Mouse (Mus musculus) CH12.LX (cell line): ENCODE results near the gene Dpysl5. TPM values are rescaled to one million over a fixed set of nuclear protein-coding genes. Genes with fewer than 3 reads are reported as not detected.

Source experiments
- DNase-seq: peaks from one replicate; pipeline ENCODE4 v3.0.0-alpha.2; 2013; ENCODE audit errors: extremely low read depth
- H3K27ac ChIP-seq: 2 replicates; pipeline ENCODE4 v1.5.1; 2012; ENCODE audit warnings: low read depth, mild to moderate bottlenecking, control low read depth, moderate library complexity; ENCODE audit not compliant: insufficient read depth
- H3K27me3 ChIP-seq: replicated peaks from 2 replicates; pipeline ENCODE3; 2012; ENCODE audit warnings: inconsistent platforms
- H3K36me3 ChIP-seq, 2 experiments: replicated peaks in 1 of 2; 2 replicates each; pipeline versions ENCODE3 to v1.6.1; 2012; ENCODE audit warnings: inconsistent platforms in 1 of 2, low read length in 1 of 2, mild to moderate bottlenecking in 1 of 2, mixed read lengths in 1 of 2, moderate library complexity in 1 of 2; ENCODE audit not compliant: control insufficient read depth in 1 of 2, insufficient read depth in 1 of 2
- H3K4me1 ChIP-seq, 2 experiments: 2 replicates each; pipeline ENCODE4 v1.6.1; 2012; ENCODE audit warnings: inconsistent platforms in 1 of 2, moderate library complexity in 1 of 2; ENCODE audit not compliant: insufficient read depth in 2 of 2, control insufficient read depth in 1 of 2
- H3K4me2 ChIP-seq: 2 replicates; pipeline ENCODE4 v1.6.1; 2012; ENCODE audit warnings: low read depth, mild to moderate bottlenecking, control low read depth; ENCODE audit not compliant: poor library complexity, insufficient read depth, severe bottlenecking
- H3K4me3 ChIP-seq, 3 experiments: fragments of 150-350 bp in 1 of 3; sonication (generic) in 1 of 3; replicated peaks in 1 of 3; 2 replicates each; pipeline versions ENCODE3 to v1.5.1; 2011 to 2012; ENCODE audit warnings: low read depth in 2 of 3, low read length in 2 of 3, mild to moderate bottlenecking in 2 of 3, moderate library complexity in 2 of 3, control low read depth in 1 of 3, improper control_type of control experiment in 1 of 3, inconsistent platforms in 1 of 3, mixed read lengths in 1 of 3; ENCODE audit not compliant: poor library complexity in 1 of 3
- H3K79me2 ChIP-seq: replicated peaks from 2 replicates; pipeline ENCODE4 v1.6.1; 2012; ENCODE audit warnings: mild to moderate bottlenecking, moderate library complexity; ENCODE audit not compliant: control insufficient read depth, poor library complexity, insufficient read depth, severe bottlenecking; ENCODE audit errors: extremely low read depth
- H3K9ac ChIP-seq: 2 replicates; pipeline ENCODE4 v1.6.1; 2012; ENCODE audit warnings: low read depth, mild to moderate bottlenecking, control low read depth, moderate library complexity; ENCODE audit not compliant: insufficient read depth
- H3K9me3 ChIP-seq: replicated peaks from 2 replicates; pipeline ENCODE3; 2012; ENCODE audit warnings: low read length, inconsistent platforms, mixed read lengths
- CTCF ChIP-seq, 2 experiments: IDR thresholded peaks in 1 of 2; conservative IDR thresholded peaks in 1 of 2; 2 replicates each; pipeline ENCODE4 v1.5.1; 2011 to 2012; ENCODE audit warnings: low read depth in 2 of 2, low read length in 2 of 2, improper control_type of control experiment in 1 of 2, inconsistent platforms in 1 of 2, mild to moderate bottlenecking in 1 of 2, moderate library complexity in 1 of 2
- E2F4 ChIP-seq: IDR thresholded peaks from 2 replicates; pipeline ENCODE4 v1.6.1; 2011; ENCODE audit warnings: low read depth, low read length, improper control_type of control experiment; ENCODE audit not compliant: insufficient replicate concordance
- ELF1 ChIP-seq: IDR thresholded peaks from 2 replicates; pipeline ENCODE4 v1.6.1; 2014; ENCODE audit warnings: low read depth, mild to moderate bottlenecking, inconsistent platforms, low read length, improper control_type of control experiment
- EP300 ChIP-seq: IDR thresholded peaks from 2 replicates; pipeline ENCODE4 v1.6.1; 2011; ENCODE audit warnings: low read length, improper control_type of control experiment
- ETS1 ChIP-seq: conservative IDR thresholded peaks from 2 replicates; pipeline ENCODE4 v1.6.1; 2012; ENCODE audit warnings: low read depth, mild to moderate bottlenecking, inconsistent platforms, low read length, improper control_type of control experiment, moderate library complexity
- IRF4 ChIP-seq: IDR thresholded peaks from 2 replicates; pipeline ENCODE4 v1.6.1; 2014; ENCODE audit warnings: low read depth, mild to moderate bottlenecking, inconsistent platforms, low read length, improper control_type of control experiment
- JUND ChIP-seq: conservative IDR thresholded peaks from 2 replicates; pipeline ENCODE4 v1.6.1; 2011; ENCODE audit warnings: low read depth, low read length, improper control_type of control experiment
- KAT2A ChIP-seq: IDR thresholded peaks from 2 replicates; pipeline ENCODE4 v1.6.1; 2012; ENCODE audit warnings: low read length, improper control_type of control experiment, inconsistent platforms; ENCODE audit not compliant: insufficient replicate concordance
- MAFK ChIP-seq: IDR thresholded peaks from 2 replicates; pipeline ENCODE4 v1.6.1; 2011; ENCODE audit warnings: low read length, improper control_type of control experiment; ENCODE audit not compliant: insufficient replicate concordance
- MEF2A ChIP-seq: IDR thresholded peaks from 2 replicates; pipeline ENCODE4 v1.6.1; 2014; ENCODE audit warnings: low read depth, mild to moderate bottlenecking, inconsistent platforms, low read length, improper control_type of control experiment, borderline replicate concordance
- NELFE ChIP-seq: IDR thresholded peaks from 2 replicates; pipeline ENCODE4 v1.6.1; 2011; ENCODE audit warnings: low read depth, low read length, improper control_type of control experiment
- PAX5 ChIP-seq: IDR thresholded peaks from 2 replicates; pipeline ENCODE4 v1.6.1; 2012; ENCODE audit warnings: low read length, inconsistent platforms, mixed read lengths
- POLR2A ChIP-seq: IDR thresholded peaks from 2 replicates; pipeline ENCODE4 v1.6.1; 2011; ENCODE audit warnings: low read depth, mild to moderate bottlenecking, improper control_type of control experiment, low read length
- POLR2AphosphoS2 ChIP-seq: IDR thresholded peaks from 2 replicates; pipeline ENCODE4 v1.6.1; 2011; ENCODE audit warnings: low read depth, low read length, improper control_type of control experiment
- RCOR1 ChIP-seq: conservative IDR thresholded peaks from 2 replicates; pipeline ENCODE4 v1.6.1; 2012; ENCODE audit warnings: low read depth, mild to moderate bottlenecking, inconsistent platforms, low read length, improper control_type of control experiment
- SMC3 ChIP-seq: IDR thresholded peaks from 2 replicates; pipeline ENCODE4 v1.6.1; 2011; ENCODE audit warnings: low read depth, low read length, improper control_type of control experiment
- TBP ChIP-seq: conservative IDR thresholded peaks from 2 replicates; pipeline ENCODE4 v1.6.1; 2011; ENCODE audit warnings: low read depth, low read length, improper control_type of control experiment
- UBTF ChIP-seq: IDR thresholded peaks from 2 replicates; pipeline ENCODE4 v1.6.1; 2012; ENCODE audit warnings: low read depth, mild to moderate bottlenecking, inconsistent platforms, low read length, improper control_type of control experiment, moderate library complexity
- USF1 ChIP-seq: IDR thresholded peaks from 2 replicates; pipeline ENCODE4 v1.6.1; 2014; ENCODE audit warnings: low read depth, mild to moderate bottlenecking, inconsistent platforms, low read length, improper control_type of control experiment
- USF2 ChIP-seq: conservative IDR thresholded peaks from 2 replicates; pipeline ENCODE4 v1.6.1; 2011; ENCODE audit warnings: low read depth, low read length, improper control_type of control experiment
- ZC3H11A ChIP-seq: IDR thresholded peaks from 2 replicates; pipeline ENCODE4 v1.6.1; 2012; ENCODE audit warnings: low read depth, mild to moderate bottlenecking, inconsistent platforms, low read length, improper control_type of control experiment
- ZKSCAN1 ChIP-seq: IDR thresholded peaks from 2 replicates; pipeline ENCODE4 v1.6.1; 2012; ENCODE audit warnings: low read depth, inconsistent platforms, low read length, improper control_type of control experiment, borderline replicate concordance
- dilution Hi-C: fragments of 300-500 bp; cut with MboI; formaldehyde crosslinking; loops from 2 replicates; pipeline ENCODE4 v1.14.3; 2020; ENCODE audit warnings: low sequenced_read_pairs; ENCODE audit not compliant: extremely low pct_unique_long_range_greater_than_20kb, extremely low pct_ligation_motif_present
- in situ Hi-C: fragments of 300-500 bp; cut with MboI; formaldehyde crosslinking; loops from 3 replicates; pipeline ENCODE4 v1.14.3; 2019; ENCODE audit warnings: low sequenced_read_pairs, low pct_ligation_motif_present, low pct_unique_long_range_greater_than_20kb, mixed read lengths
- polyA plus RNA-seq: library from polyadenylated mRNA; unstranded; fragments of >175 nt; gene quantifications from 2 replicates; pipeline ENCODE4 v1.2.1, GENCODE M21; 2012; ENCODE audit warnings: low read depth; ENCODE audit not compliant: insufficient read length
- total RNA-seq, 2 experiments: library from RNA; depleted of rRNA; stranded (reverse); fragments of 300-350 nt in 1 of 2; fragments of >200 nt in 1 of 2; gene quantifications; 2 replicates each; pipeline ENCODE4 v1.2.3; 2012 to 2014

The Dpysl5 gene
- total and polyA plus RNA-seq, 3 experiments = 0.21 TPM; not detected in 2

DNA sequence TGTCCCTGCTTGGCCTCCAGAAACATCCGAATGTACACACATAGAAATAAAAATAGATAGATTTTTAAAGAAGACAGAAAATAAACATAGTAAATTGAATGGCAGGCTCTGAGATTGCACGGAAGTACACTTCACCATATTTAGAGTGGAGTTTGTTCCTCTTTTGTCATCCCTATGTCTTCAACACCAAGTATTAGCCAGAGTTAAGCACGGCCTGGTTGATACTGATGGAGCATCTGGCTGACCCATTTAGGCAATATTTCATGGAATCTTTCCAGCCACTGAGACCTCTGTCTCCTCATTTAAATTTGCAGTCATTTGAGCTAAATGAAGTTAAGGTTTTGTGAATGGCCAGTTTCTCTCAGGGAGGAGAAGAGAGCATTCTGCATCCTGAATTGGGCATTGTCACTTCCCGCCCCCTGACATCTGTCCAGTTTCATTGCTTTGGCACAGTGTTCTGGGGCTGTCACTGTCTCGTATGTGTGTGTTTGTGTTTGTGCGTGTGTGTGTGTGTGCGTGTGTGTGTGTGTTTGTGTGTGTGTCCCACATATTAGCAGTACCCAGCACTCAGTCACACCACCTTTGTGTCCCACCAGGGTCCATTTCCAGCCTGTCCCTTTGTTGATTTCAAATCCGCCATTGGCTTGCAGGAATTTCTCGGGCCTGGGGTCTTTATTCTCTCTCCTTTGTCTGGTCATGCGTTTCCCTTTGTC is 6.8 kb downstream of the Dpysl5 start:
- no peaks in the 10 kb centered on the region for H3K79me2 ChIP-seq
- no peaks in the 10 kb centered on the region for H3K36me3 ChIP-seq
- no peaks in the 10 kb centered on the region for H3K9me3 ChIP-seq
- H3K4me1 ChIP-seq = no peaks in the 10 kb centered on the region
- peaks cover 65% of the 10 kb centered on the region for H3K27me3 ChIP-seq
- no peak overlapping the region for H3K9ac ChIP-seq
- no peak overlapping the region for H3K27ac ChIP-seq
- H3K4me2 ChIP-seq = no peak overlapping the region
- TF ChIP-seq KAT2A (no peak), TBP (no peak), SMC3 (no peak), ZC3H11A (no peak)
- no peak for DNase-seq
- in situ Hi-C loops = no loop called here
- H3K4me3 ChIP-seq = no peak overlapping the region
- dilution Hi-C loops = no loop called here

DNA sequence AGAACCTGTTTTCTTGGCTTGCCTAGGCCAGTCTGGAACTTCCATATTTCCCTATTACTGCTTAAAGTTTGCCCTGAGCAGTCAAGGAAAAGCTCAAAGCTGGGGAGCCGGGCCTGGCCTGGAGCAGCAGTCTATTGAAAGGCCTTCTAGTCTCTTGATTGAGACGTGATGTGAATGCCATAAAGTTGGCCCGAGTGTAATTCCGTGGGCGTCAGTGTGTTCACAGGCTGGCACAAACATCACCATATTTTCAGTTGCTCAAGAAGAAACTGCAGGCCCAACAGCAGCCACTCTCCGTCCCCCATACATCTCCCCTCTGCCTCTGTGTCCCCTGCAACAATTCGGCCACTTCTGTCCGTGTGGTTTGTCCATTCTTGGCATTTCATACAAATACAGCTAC is 10.6 kb downstream of the Dpysl5 start:
- no peak for TF ChIP-seq USF1
- TF ChIP-seq PAX5 = no peak
- no peak for TF ChIP-seq ELF1
- no peak for TF ChIP-seq ZKSCAN1
- TF ChIP-seq ETS1 = no peak
- TF ChIP-seq JUND = no peak
- TF ChIP-seq NELFE = no peak
- no peak for TF ChIP-seq POLR2A
- TF ChIP-seq UBTF = no peak
- no peak for TF ChIP-seq MEF2A
- TF ChIP-seq POLR2AphosphoS2 = no peak
- no peak for TF ChIP-seq E2F4
- no peak for TF ChIP-seq EP300
- no peak for TF ChIP-seq MAFK
- no peak for TF ChIP-seq IRF4
- TF ChIP-seq CTCF (conservative IDR thresholded peaks at IDR 0.05 in 1 of 2, IDR thresholded peaks at IDR 0.05 in 1 of 2; ENCODE audit: low read depth in 2 of 2, low read length in 2 of 2) = no peak
- TF ChIP-seq ZC3H11A = no peak
- no peak for TF ChIP-seq USF2
- TF ChIP-seq RCOR1 = no peak
- Histone ChIP-seq H3K4me2 (no peak overlapping the region), H3K36me3 (no peaks in the 10 kb centered on the region), H3K9ac (no peak overlapping the region), H3K4me3 (no peak overlapping the region), H3K27me3 (peaks cover 36% of the 10 kb centered on the region), H3K4me1 (no peaks in the 10 kb centered on the region), H3K9me3 (peaks cover 2% of the 10 kb centered on the region), H3K27ac (no peak overlapping the region), H3K79me2 (no peaks in the 10 kb centered on the region)
- dilution Hi-C loops (no loop called here), in situ Hi-C loops (no loop called here)
- no peak for DNase-seq
